Mouse (Mus musculus): Measurements from ENCODE around the gene Vamp3.

- no peak for TF ChIP-seq CTCF (IDR thresholded peaks at IDR 0.05; ENCODE audit: extremely low read depth, insufficient read depth, low read length)
- no peak for TF ChIP-seq POLR2A (IDR thresholded peaks at IDR 0.05; ENCODE audit: extremely low read depth, insufficient read depth, low read length)
These were observed 48.7 kb upstream of the Vamp3 start for GRCm38 (mm10) chr4:151106468-151106867.

All from cortical plate, adult 2 months (tissue).